ENCODE assay signal across 24 mouse cellular contexts in genomic region chr1:118626452-118626851, GRCm38 (mm10). TPM values are rescaled to one million over a fixed set of nuclear protein-coding genes. Genes with fewer than 3 reads are reported as not detected.
"Had no signal": no experiment of that assay in that cellular context is flagged by ENCODE, and none has a peak within 500 bp of the region (broad histone marks: within the 10 kb centered on the region; RNA-seq: fewer than 3 reads in every experiment).

No protein-coding gene starts in this region.

- ATAC-seq: liver, postnatal 0 days; lung, postnatal 0 days; midbrain, embryonic 16.5 days had no signal

- H3K27ac ChIP-seq: lung, embryonic 15.5 days; macrophage; midbrain, embryonic 10.5 days; midbrain, embryonic 12.5 days; neural tube, embryonic 13.5 days; neural tube, embryonic 15.5 days had no signal

- H3K4me3 ChIP-seq: lung, embryonic 15.5 days; megakaryocyte, embryonic 14.5 days; midbrain, embryonic 10.5 days; midbrain, embryonic 12.5 days; myocyte; neural tube, embryonic 13.5 days; neural tube, embryonic 15.5 days had no signal

- H3K4me2 ChIP-seq: lung, embryonic 15.5 days; neural tube, embryonic 13.5 days; neural tube, embryonic 15.5 days had no signal

- H3K36me3 ChIP-seq: lung, embryonic 15.5 days; midbrain, embryonic 10.5 days; midbrain, embryonic 12.5 days; neural tube, embryonic 13.5 days; neural tube, embryonic 15.5 days had no signal

- H3K9me3 ChIP-seq: lung, embryonic 15.5 days; megakaryocyte, embryonic 14.5 days; midbrain, embryonic 10.5 days; midbrain, embryonic 12.5 days; neural tube, embryonic 13.5 days; neural tube, embryonic 15.5 days had no signal

- H3K4me1 ChIP-seq: lung, embryonic 15.5 days had no signal

- DNase-seq: liver, postnatal 0 days; lung, adult 2 months; lung, postnatal 14 days; lung, postnatal 36 days; midbrain, embryonic 14.5 days; retina, postnatal 1 day; right cerebral cortex, adult 18-20 months; right cerebral cortex, postnatal 25 days; right cerebral cortex, postnatal 4 days; spleen, adult 18-20 months; thymus, adult 2 months; thymus, postnatal 25 days; thymus, postnatal 4 days had no signal

- H3K9ac ChIP-seq: liver, postnatal 0 days; lung, embryonic 15.5 days; midbrain, embryonic 12.5 days; neural tube, embryonic 13.5 days; neural tube, embryonic 15.5 days had no signal

RNA-seq across cellular contexts. Expression of gene Tfcp2l1, which starts 1.3 kb away (rescaled TPM):
- total RNA-seq: megakaryocyte progenitor cell, adult 5-6 weeks had no signal
